Mouse (Mus musculus): ENCODE data around the gene Arl3. TPM values are rescaled to one million over a fixed set of nuclear protein-coding genes. Genes with fewer than 3 reads are reported as not detected.
A peak's percentile ranks its signal among the peaks of the same experiment; 100 is the strongest.

Gene Arl3
- polyA plus RNA-seq, 1 experiment: 6.8 TPM

GRCm38 (mm10) chr19:46507806-46508205, 65.2 kb downstream of the Arl3 start:
- Histone ChIP-seq H3K36me3 (ENCODE audit: control insufficient read depth, insufficient read depth, low read length) (peaks cover 12% of the 10 kb centered on the region), H3K27ac (ENCODE audit: insufficient read depth, low read length) (0 out of 2 replicates have a peak overlapping the region, but pooled peaks have one; percentile 19), H3K27me3 (ENCODE audit: control insufficient read depth, insufficient read depth, low read length) (no peaks in the 10 kb centered on the region), H3K4me3 (ENCODE audit: extremely low read depth, insufficient read depth, insufficient read length) (no peak overlapping the region), H3K4me1 (ENCODE audit: control insufficient read depth, insufficient read depth, insufficient read length) (peaks cover 57% of the 10 kb centered on the region)
- WGBS: 69% methylated on average over 1 of the region's 1 CpGs
- no peak for TF ChIP-seq POLR2A (IDR thresholded peaks at IDR 0.05; ENCODE audit: low read depth, low read length)
- TF ChIP-seq CTCF (IDR thresholded peaks at IDR 0.05; ENCODE audit: extremely low read depth, insufficient read depth, insufficient read length, insufficient replicate concordance): no peak
- no peak for DNase-seq (ENCODE audit: low read depth in 1 of 2, low spot score in 2 of 2)

- TF ChIP-seq POLR2A (IDR thresholded peaks at IDR 0.05; ENCODE audit: low read depth, low read length) (no peak), CTCF (IDR thresholded peaks at IDR 0.05; ENCODE audit: extremely low read depth, insufficient read depth, insufficient read length, insufficient replicate concordance) (no peak)
- H3K4me3 ChIP-seq (ENCODE audit: extremely low read depth, insufficient read depth, insufficient read length): no peak overlapping the region
- peaks cover 8% of the 10 kb centered on the region for H3K36me3 ChIP-seq (ENCODE audit: control insufficient read depth, insufficient read depth, low read length)
- no peaks in the 10 kb centered on the region for H3K27me3 ChIP-seq (ENCODE audit: control insufficient read depth, insufficient read depth, low read length)
- 0 out of 2 replicates have a peak overlapping the region, but pooled peaks have one; percentile 14 for H3K27ac ChIP-seq (ENCODE audit: insufficient read depth, low read length)
- peaks cover 57% of the 10 kb centered on the region for H3K4me1 ChIP-seq (ENCODE audit: control insufficient read depth, insufficient read depth, insufficient read length)
- 87% methylated on average over 8 of the region's 8 CpGs for WGBS
- no peak for DNase-seq (ENCODE audit: low read depth in 1 of 2, low spot score in 2 of 2)
These were observed 65.8 kb downstream of the Arl3 start for GRCm38 (mm10) chr19:46507181-46507581.

GRCm38 (mm10) chr19:46506372-46506717, 66.7 kb downstream of the Arl3 start:
- no peak for DNase-seq (ENCODE audit: low read depth in 1 of 2, low spot score in 2 of 2)
- TF ChIP-seq POLR2A (IDR thresholded peaks at IDR 0.05; ENCODE audit: low read depth, low read length) (no peak), CTCF (IDR thresholded peaks at IDR 0.05; ENCODE audit: extremely low read depth, insufficient read depth, insufficient read length, insufficient replicate concordance) (no peak)
- WGBS: 26% methylated on average over 3 of the region's 3 CpGs
- Histone ChIP-seq H3K27me3 (ENCODE audit: control insufficient read depth, insufficient read depth, low read length) (no peaks in the 10 kb centered on the region), H3K4me1 (ENCODE audit: control insufficient read depth, insufficient read depth, insufficient read length) (peaks cover 55% of the 10 kb centered on the region), H3K27ac (ENCODE audit: insufficient read depth, low read length) (0 out of 2 replicates have a peak overlapping the region, but pooled peaks have one; percentile 30), H3K4me3 (ENCODE audit: extremely low read depth, insufficient read depth, insufficient read length) (no peak overlapping the region; the same call in 1 of the 2 replicates), H3K36me3 (ENCODE audit: control insufficient read depth, insufficient read depth, low read length) (peaks cover 8% of the 10 kb centered on the region)

GRCm38 (mm10) chr19:46505646-46506371, 67.2 kb downstream of the Arl3 start:
- TF ChIP-seq CTCF (IDR thresholded peaks at IDR 0.05; ENCODE audit: extremely low read depth, insufficient read depth, insufficient read length, insufficient replicate concordance) (no peak), POLR2A (IDR thresholded peaks at IDR 0.05; ENCODE audit: low read depth, low read length) (no peak)
- 43% methylated on average over 8 of the region's 8 CpGs for WGBS
- Histone ChIP-seq H3K4me1 (ENCODE audit: control insufficient read depth, insufficient read depth, insufficient read length) (peaks cover 50% of the 10 kb centered on the region), H3K4me3 (ENCODE audit: extremely low read depth, insufficient read depth, insufficient read length) (peak overlapping the region; percentile 6; the same call in 1 of the 2 replicates), H3K27me3 (ENCODE audit: control insufficient read depth, insufficient read depth, low read length) (no peaks in the 10 kb centered on the region), H3K36me3 (ENCODE audit: control insufficient read depth, insufficient read depth, low read length) (peaks cover 8% of the 10 kb centered on the region), H3K27ac (ENCODE audit: insufficient read depth, low read length) (peak overlapping the region; percentile 30)
- no peak for DNase-seq (ENCODE audit: low read depth in 1 of 2, low spot score in 2 of 2)

- H3K36me3 ChIP-seq (ENCODE audit: control insufficient read depth, insufficient read depth, low read length): peaks cover 7% of the 10 kb centered on the region
- H3K27ac ChIP-seq (ENCODE audit: insufficient read depth, low read length): peak overlapping the region; percentile 99
- WGBS: 48% methylated on average over 9 of the region's 9 CpGs
- peaks cover 43% of the 10 kb centered on the region for H3K4me1 ChIP-seq (ENCODE audit: control insufficient read depth, insufficient read depth, insufficient read length)
- H3K4me3 ChIP-seq (ENCODE audit: extremely low read depth, insufficient read depth, insufficient read length): peak overlapping the region; percentile 34; the same call in 1 of the 2 replicates
- TF ChIP-seq POLR2A (IDR thresholded peaks at IDR 0.05; ENCODE audit: low read depth, low read length) (no peak), CTCF (IDR thresholded peaks at IDR 0.05; ENCODE audit: extremely low read depth, insufficient read depth, insufficient read length, insufficient replicate concordance) (no peak)
- no peaks in the 10 kb centered on the region for H3K27me3 ChIP-seq (ENCODE audit: control insufficient read depth, insufficient read depth, low read length)
- DNase-seq (ENCODE audit: low read depth in 1 of 2, low spot score in 2 of 2): no peak
These were observed 68.1 kb downstream of the Arl3 start for GRCm38 (mm10) chr19:46504822-46505417.

DNA sequence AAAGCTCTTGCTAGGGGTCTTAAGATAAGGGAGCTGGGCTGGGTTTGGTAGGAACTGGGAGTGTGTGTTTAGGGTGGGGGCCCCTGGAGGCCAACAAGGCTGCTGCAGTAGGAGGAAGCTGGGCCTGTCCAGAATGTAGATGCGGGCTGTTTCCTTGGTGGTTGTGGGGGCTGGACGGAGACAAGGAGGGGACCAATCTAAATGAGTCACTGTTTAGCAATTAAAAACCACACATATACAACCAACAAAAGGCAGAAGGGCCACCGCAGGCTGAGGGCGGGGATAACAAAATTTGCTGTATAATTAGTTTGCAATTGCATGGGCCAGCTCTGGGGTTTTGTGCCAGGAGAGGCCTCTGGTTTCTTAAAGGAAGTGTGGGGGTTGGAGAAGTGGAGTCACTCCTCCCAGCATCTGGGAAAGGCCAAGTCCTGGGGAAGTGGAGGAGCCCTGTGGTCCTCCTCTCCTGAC, 68.9 kb downstream of the Arl3 start:
- Histone ChIP-seq H3K27me3 (ENCODE audit: control insufficient read depth, insufficient read depth, low read length) (no peaks in the 10 kb centered on the region), H3K36me3 (ENCODE audit: control insufficient read depth, insufficient read depth, low read length) (peaks cover 6% of the 10 kb centered on the region; the same call in 1 of the 2 replicates), H3K27ac (ENCODE audit: insufficient read depth, low read length) (peak overlapping the region; percentile 99), H3K4me3 (ENCODE audit: extremely low read depth, insufficient read depth, insufficient read length) (peak overlapping the region; percentile 65), H3K4me1 (ENCODE audit: control insufficient read depth, insufficient read depth, insufficient read length) (peaks cover 40% of the 10 kb centered on the region)
- peak in 1 of 2 experiments; percentile 50 for DNase-seq (ENCODE audit: low read depth in 1 of 2, low spot score in 2 of 2)
- TF ChIP-seq POLR2A (IDR thresholded peaks at IDR 0.05; ENCODE audit: low read depth, low read length): no peak
- TF ChIP-seq CTCF (IDR thresholded peaks at IDR 0.05; ENCODE audit: extremely low read depth, insufficient read depth, insufficient read length, insufficient replicate concordance): peak; percentile 27; the same call in 1 of the 2 replicates
- WGBS: 0% methylated on average over 4 of the region's 4 CpGs
